Mouse (Mus musculus) midbrain, postnatal 0 days (tissue): ENCODE results near the gene Rab3a. TPM values are rescaled to one million over a fixed set of nuclear protein-coding genes. Genes with fewer than 3 reads are reported as not detected.

Source experiments
- ATAC-seq: fragments of 200-750 bp; cut with Nextera tagmentation; 2 replicates; pipeline ENCODE4 v1.8.0; 2017; ENCODE audit warnings: moderate number of reproducible peaks, mild to moderate bottlenecking, moderate TSS enrichment, moderate library complexity; ENCODE audit not compliant: low FRiP score
- DNase-seq: peaks from one replicate; pipeline ENCODE4 v3.0.0-alpha.2; 2015; ENCODE audit warnings: low spot score
- H3K27ac ChIP-seq: fragments of 300-500 bp; sonication (generic); 2 replicates; pipeline ENCODE4 v1.5.1; 2014; ENCODE audit warnings: low read depth, mild to moderate bottlenecking, low read length, mixed read lengths
- H3K27me3 ChIP-seq: fragments of 300-500 bp; sonication (generic); 2 replicates; pipeline ENCODE4 v1.6.1; 2014; ENCODE audit warnings: low read length, control low read depth, mixed read lengths; ENCODE audit not compliant: insufficient read depth
- H3K36me3 ChIP-seq: fragments of 300-500 bp; sonication (generic); 2 replicates; pipeline ENCODE4 v1.6.1; 2014; ENCODE audit warnings: low read length, control low read depth, mixed read lengths; ENCODE audit not compliant: insufficient read depth
- H3K4me1 ChIP-seq: fragments of 300-500 bp; sonication (generic); 2 replicates; pipeline ENCODE4 v1.6.1; 2014; ENCODE audit warnings: mild to moderate bottlenecking, control low read depth, antibody characterized with exemption, low read length, mixed read lengths; ENCODE audit not compliant: insufficient read depth
- H3K4me2 ChIP-seq: fragments of 300-500 bp; sonication (generic); 2 replicates; pipeline ENCODE4 v1.6.1; 2014; ENCODE audit warnings: low read depth, mild to moderate bottlenecking, low read length, mixed read lengths; ENCODE audit not compliant: poor library complexity, severe bottlenecking
- H3K4me3 ChIP-seq: fragments of 300-500 bp; sonication (generic); 2 replicates; pipeline ENCODE4 v1.5.1; 2014; ENCODE audit warnings: low read depth, mild to moderate bottlenecking, low read length, moderate library complexity
- H3K9ac ChIP-seq: fragments of 300-500 bp; sonication (generic); replicated peaks from 2 replicates; pipeline ENCODE4 v1.6.1; 2014; ENCODE audit warnings: mild to moderate bottlenecking, low read length, moderate library complexity, mixed read lengths; ENCODE audit not compliant: poor library complexity, severe bottlenecking
- H3K9me3 ChIP-seq: fragments of 300-500 bp; sonication (generic); 2 replicates; pipeline ENCODE4 v1.6.1; 2016; ENCODE audit warnings: low read length, control low read depth
- CTCF ChIP-seq: IDR thresholded peaks from 2 replicates; pipeline ENCODE4 v1.5.1; 2016; ENCODE audit warnings: antibody characterized with exemption, mild to moderate bottlenecking
- whole genome bisulfite sequencing: fragments of 180-500 bp; shearing (Covaris S2); extraction: QIAGEN DNeasy Blood & Tissue Kit; methylation state at CpG from one replicate; pipeline ENCODE4 v1.1.7; 2014; 5-methylcytosine and 5-hydroxymethylcytosine counted together
- polyA plus RNA-seq: library from polyadenylated mRNA; unstranded; fragments of >200 nt; fragmentation: Nextera tagmentation; extraction: Ambion mirVana; gene quantifications from 2 replicates; pipeline ENCODE4 v1.2.1, GENCODE M21; 2015
- total RNA-seq: library from RNA; depleted of rRNA; stranded (reverse); fragments of >200 nt; gene quantifications from 2 replicates; pipeline ENCODE4 v1.2.3, GENCODE M21; 2014

Rab3a gene
- total and polyA plus RNA-seq, 2 experiments from 2014 or later: 670 to 726 TPM

DNA sequence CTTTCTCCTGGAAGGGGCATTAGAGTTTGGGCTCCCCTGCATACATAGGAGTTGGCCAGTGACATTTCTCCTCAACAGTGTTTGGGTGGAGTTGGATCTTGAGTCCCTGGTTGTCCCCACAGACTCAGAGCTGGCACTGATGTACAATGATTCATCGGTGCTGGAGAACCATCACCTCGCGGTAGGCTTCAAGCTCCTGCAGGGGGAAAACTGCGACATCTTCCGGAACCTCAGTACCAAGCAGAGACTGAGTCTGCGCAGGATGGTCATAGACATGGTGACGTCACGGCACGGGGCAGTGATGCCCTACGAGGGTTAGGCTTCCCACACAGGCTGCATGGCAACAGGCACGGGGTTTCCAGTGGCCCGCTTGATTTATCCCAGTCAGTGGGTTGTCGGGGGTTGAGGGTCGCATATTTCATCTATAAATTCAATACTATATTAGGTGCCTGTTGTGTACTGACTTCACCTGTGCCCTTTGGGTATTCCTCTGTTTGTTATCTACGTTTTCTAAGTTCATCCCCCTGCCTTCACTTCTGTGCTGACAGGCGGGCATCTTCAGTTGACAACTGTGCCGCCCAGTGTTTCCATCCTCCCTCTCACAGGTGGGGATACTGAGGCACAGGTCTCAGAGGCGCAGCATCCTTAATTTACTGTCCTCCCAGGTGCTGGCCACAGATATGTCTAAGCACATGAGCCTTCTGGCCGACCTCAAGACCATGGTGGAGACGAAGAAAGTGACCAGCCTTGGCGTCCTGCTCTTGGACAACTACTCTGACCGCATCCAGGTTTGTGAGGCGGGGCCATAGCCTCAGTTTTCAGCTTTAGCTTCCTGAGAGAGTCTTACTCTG, 6.0 kb upstream of the Rab3a start:
- no peak overlapping the region for H3K27ac ChIP-seq
- no peak for TF ChIP-seq CTCF
- H3K9me3 ChIP-seq: no peaks in the 10 kb centered on the region
- no peak overlapping the region for H3K9ac ChIP-seq
- ATAC-seq (no peak), DNase-seq (no peak)
- peaks cover 4% of the 10 kb centered on the region; the same call in 1 of the 2 replicates for H3K4me1 ChIP-seq
- no peak overlapping the region for H3K4me2 ChIP-seq
- peaks cover 31% of the 10 kb centered on the region for H3K27me3 ChIP-seq
- 87% methylated on average over 23 of the region's 23 CpGs for WGBS
- no peak overlapping the region for H3K4me3 ChIP-seq
- no peaks in the 10 kb centered on the region for H3K36me3 ChIP-seq

DNA sequence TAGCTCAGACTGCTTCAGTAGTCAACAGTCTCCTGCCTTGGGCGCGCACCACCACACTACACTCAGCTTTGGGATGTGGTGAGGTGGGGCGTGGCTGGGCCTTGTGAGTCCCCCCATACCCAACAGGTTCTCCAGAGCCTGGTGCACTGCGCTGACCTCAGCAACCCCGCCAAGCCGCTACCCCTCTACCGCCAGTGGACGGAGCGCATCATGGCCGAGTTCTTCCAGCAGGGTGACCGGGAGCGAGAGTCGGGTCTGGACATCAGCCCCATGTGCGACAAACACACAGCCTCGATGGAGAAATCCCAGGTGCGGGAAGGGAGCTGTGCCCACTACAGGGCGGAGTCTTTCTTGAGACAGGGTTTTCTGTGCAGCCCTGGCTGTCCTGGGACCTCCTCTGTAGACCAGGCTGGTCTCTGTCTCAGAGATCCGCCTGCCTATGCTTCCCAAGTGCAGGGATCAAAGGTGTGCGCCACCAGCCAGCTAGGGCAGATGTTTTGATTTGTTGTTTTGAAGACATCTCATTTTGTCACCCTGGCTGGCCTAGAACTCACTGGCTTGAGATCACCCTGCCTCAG, 5.3 kb upstream of the Rab3a start:
- Histone ChIP-seq H3K4me1 (no peaks in the 10 kb centered on the region), H3K9ac (no peak overlapping the region), H3K9me3 (no peaks in the 10 kb centered on the region), H3K4me3 (no peak overlapping the region), H3K4me2 (no peak overlapping the region), H3K27me3 (peaks cover 26% of the 10 kb centered on the region), H3K27ac (no peak overlapping the region), H3K36me3 (no peaks in the 10 kb centered on the region)
- ATAC-seq: no peak
- no peak for DNase-seq
- WGBS: 87% methylated on average over 18 of the region's 19 CpGs
- TF ChIP-seq CTCF: no peak

DNA sequence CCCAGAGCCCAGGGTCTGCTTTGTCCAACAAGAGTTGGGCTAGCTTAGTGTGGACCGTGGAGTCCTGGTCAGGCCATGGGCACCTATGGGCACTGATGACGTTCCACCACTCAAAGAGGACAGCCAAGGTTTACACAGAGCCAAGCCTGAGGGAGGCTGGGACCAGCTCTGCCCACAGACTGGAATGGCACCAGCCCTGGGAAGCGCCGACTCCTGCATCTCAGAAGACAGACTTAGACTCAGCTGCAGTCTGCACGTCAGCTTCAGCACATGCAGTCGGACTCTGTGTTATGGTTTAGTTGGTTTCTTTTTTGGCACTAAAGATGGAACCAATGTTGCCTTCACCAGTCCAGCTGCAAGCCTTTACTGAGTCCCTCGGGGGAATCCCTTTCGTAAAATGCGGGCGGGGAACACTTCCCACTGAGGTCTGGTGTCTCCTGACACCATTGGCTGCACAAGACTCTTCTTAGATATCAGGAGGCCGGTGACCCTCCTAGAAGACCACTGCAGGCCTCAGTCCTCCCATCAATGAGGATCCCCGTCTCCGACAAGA, 4.3 kb upstream of the Rab3a start:
- Histone ChIP-seq H3K27ac (no peak overlapping the region), H3K27me3 (peaks cover 21% of the 10 kb centered on the region), H3K9ac (no peak overlapping the region), H3K9me3 (no peaks in the 10 kb centered on the region), H3K36me3 (no peaks in the 10 kb centered on the region), H3K4me1 (no peaks in the 10 kb centered on the region), H3K4me3 (no peak overlapping the region), H3K4me2 (no peak overlapping the region)
- DNase-seq: no peak
- no peak for ATAC-seq
- TF ChIP-seq CTCF: no peak
- WGBS: 86% methylated on average over 13 of the region's 13 CpGs

DNA sequence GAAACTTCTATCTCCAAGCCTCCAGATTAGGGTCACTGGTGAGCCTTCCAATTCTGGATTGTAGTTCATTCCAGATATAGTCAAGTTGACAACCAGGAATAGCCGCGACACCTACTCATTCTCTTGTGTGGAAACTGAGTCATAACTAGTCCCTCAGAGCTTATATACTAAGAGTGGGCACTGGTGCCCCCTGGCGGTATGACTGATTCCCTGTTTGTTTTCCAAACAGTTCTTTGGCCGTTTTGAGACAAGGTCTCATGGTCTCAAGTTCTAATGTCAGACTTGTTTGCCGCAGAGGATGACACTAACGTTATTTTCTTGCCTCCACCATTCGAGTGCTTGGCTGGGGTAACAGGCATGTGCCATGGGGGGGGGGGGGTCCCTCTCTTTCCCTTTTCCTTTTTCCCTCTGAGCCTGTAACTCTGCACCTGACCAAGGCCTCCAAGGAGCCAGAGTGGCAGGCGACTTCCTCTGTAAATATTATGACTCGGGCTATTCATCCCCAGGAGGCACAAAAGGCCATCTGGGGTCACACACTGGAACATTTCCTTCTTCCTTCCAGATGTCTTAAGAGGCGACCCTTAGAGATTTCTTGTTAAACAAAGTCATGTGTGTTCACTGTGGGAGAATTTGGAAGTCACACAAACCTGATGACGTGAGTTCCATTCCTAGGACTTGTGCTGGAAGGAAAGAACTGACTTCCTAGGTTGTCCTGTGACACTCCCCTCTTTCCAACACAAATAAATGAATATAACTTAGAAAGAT, 2.3 kb upstream of the Rab3a start:
- Histone ChIP-seq H3K9me3 (no peaks in the 10 kb centered on the region), H3K27me3 (0 out of 2 replicates have a peak, but pooled peaks cover 8% of the 10 kb centered on the region), H3K4me2 (no peak overlapping the region), H3K9ac (no peak overlapping the region), H3K4me1 (0 out of 2 replicates have a peak, but pooled peaks cover 2% of the 10 kb centered on the region), H3K4me3 (no peak overlapping the region), H3K27ac (peak overlapping the region; percentile 32; the same call in 1 of the 2 replicates), H3K36me3 (peaks cover 13% of the 10 kb centered on the region)
- ATAC-seq (no peak), DNase-seq (peak; percentile 76)
- WGBS: 36% methylated on average over 11 of the region's 11 CpGs
- TF ChIP-seq CTCF: peak; percentile 77

DNA sequence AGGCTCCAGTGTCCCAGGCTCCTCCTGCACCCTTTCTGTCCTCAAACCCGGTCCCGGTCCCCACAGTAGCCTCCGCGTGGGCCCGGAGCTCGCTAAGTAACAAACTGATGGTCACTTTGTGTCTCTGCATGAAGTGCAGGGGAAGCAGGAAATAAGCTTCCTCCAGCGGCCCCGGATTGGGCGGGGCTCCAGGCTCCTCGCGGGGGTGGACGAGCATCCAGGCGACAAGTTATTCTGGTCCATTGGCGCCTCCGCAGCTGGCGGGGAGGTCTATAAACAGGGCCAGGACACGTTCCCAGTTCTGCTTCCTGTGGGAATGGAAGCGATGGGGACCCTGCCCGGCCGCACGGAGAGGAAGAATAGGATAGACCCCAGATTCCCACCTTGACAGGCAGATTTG, 1.3 kb upstream of the Rab3a start:
- Histone ChIP-seq H3K27me3 (0 out of 2 replicates have a peak, but pooled peaks cover 4% of the 10 kb centered on the region), H3K9me3 (no peaks in the 10 kb centered on the region), H3K27ac (0 out of 2 replicates have a peak overlapping the region, but pooled peaks have one; percentile 28), H3K4me1 (0 out of 2 replicates have a peak, but pooled peaks cover 2% of the 10 kb centered on the region), H3K4me2 (no peak overlapping the region), H3K9ac (no peak overlapping the region), H3K4me3 (no peak overlapping the region), H3K36me3 (peaks cover 23% of the 10 kb centered on the region)
- no peak for TF ChIP-seq CTCF
- DNase-seq (no peak), ATAC-seq (no peak)
- 39% methylated on average over 21 of the region's 21 CpGs for WGBS
